Mouse (Mus musculus): Measurements from ENCODE around the gene Akap13.

- TF ChIP-seq CTCF (IDR thresholded peaks at IDR 0.05; ENCODE audit: insufficient read depth, low read length), result no peak
- no peak for TF ChIP-seq POLR2A (IDR thresholded peaks at IDR 0.05; ENCODE audit: borderline replicate concordance, extremely low read depth, low read depth, low read length)
Observed at GRCm38 (mm10) chr7:75539168-75539567, 83.8 kb downstream of the Akap13 start.
